Mouse (Mus musculus): ENCODE results near the gene Lgr6.

GRCm38 (mm10) chr1:135020970-135021369 lies 84.1 kb downstream of the Lgr6 start:
- TF ChIP-seq POLR2A (IDR thresholded peaks at IDR 0.05; ENCODE audit: low read depth, low read length), result no peak
- no peak for TF ChIP-seq CTCF (IDR thresholded peaks at IDR 0.05; ENCODE audit: borderline replicate concordance, insufficient read depth, low read length)

Data from embryonic fibroblast, embryonic 13.5 days (primary cell).